Mouse (Mus musculus) kidney, postnatal 10 days (tissue): ENCODE measurements around the gene Sgcd.

Experiments used
- DNase-seq: peaks from one replicate; pipeline ENCODE4 v3.0.0; 2021; ENCODE audit warnings: mixed read lengths

Sgcd gene

GRCm38 (mm10) chr11:47129992-47130391 is 858.8 kb downstream of the Sgcd start:
- peak; percentile 25 for DNase-seq

GRCm38 (mm10) chr11:47129166-47129565 is 859.6 kb downstream of the Sgcd start:
- no peak for DNase-seq

GRCm38 (mm10) chr11:47128331-47128730 is 860.4 kb downstream of the Sgcd start:
- DNase-seq, result no peak

GRCm38 (mm10) chr11:47120874-47121273 is 867.9 kb downstream of the Sgcd start:
- no peak for DNase-seq

GRCm38 (mm10) chr11:47117896-47118295 is 870.9 kb downstream of the Sgcd start:
- no peak for DNase-seq

- no peak for DNase-seq
Observed at GRCm38 (mm10) chr11:47114366-47114765, 874.4 kb downstream of the Sgcd start.

GRCm38 (mm10) chr11:47113081-47113480 is 875.7 kb downstream of the Sgcd start:
- DNase-seq, result peak; percentile 16

GRCm38 (mm10) chr11:47110314-47110713 is 878.5 kb downstream of the Sgcd start:
- peak; percentile 59 for DNase-seq

GRCm38 (mm10) chr11:47107661-47108060 is 881.1 kb downstream of the Sgcd start:
- DNase-seq, result no peak

- DNase-seq, result peak; percentile 8
Observed at GRCm38 (mm10) chr11:47093296-47093912, 895.4 kb downstream of the Sgcd start.

- no peak for DNase-seq
Observed at GRCm38 (mm10) chr11:47082517-47082916, 906.3 kb downstream of the Sgcd start.

GRCm38 (mm10) chr11:47073538-47073937 is 915.2 kb downstream of the Sgcd start:
- DNase-seq, result no peak

GRCm38 (mm10) chr11:47071161-47071560 is 917.6 kb downstream of the Sgcd start:
- no peak for DNase-seq

GRCm38 (mm10) chr11:47069769-47070384 is 918.9 kb downstream of the Sgcd start:
- DNase-seq, result no peak

GRCm38 (mm10) chr11:47063690-47064089 is 925.1 kb downstream of the Sgcd start:
- DNase-seq, result no peak

GRCm38 (mm10) chr11:47050390-47050789 is 938.4 kb downstream of the Sgcd start:
- DNase-seq, result no peak

GRCm38 (mm10) chr11:47049756-47050155 is 939.0 kb downstream of the Sgcd start:
- DNase-seq, result no peak

GRCm38 (mm10) chr11:47032318-47032717 is 956.5 kb downstream of the Sgcd start:
- DNase-seq, result no peak

GRCm38 (mm10) chr11:47020874-47021273 is 967.9 kb downstream of the Sgcd start:
- DNase-seq, result peak; percentile 10

GRCm38 (mm10) chr11:47018139-47018538 is 970.6 kb downstream of the Sgcd start:
- DNase-seq, result peak; percentile 23

- no peak for DNase-seq
Observed at GRCm38 (mm10) chr11:47015683-47016082, 973.1 kb downstream of the Sgcd start.

- no peak for DNase-seq
Observed at GRCm38 (mm10) chr11:47014278-47014677, 974.5 kb downstream of the Sgcd start.

GRCm38 (mm10) chr11:47010166-47010565 is 978.6 kb downstream of the Sgcd start:
- DNase-seq, result no peak

- DNase-seq, result no peak
Observed at GRCm38 (mm10) chr11:47005301-47005875, 983.4 kb downstream of the Sgcd start.
